Comparison of ENCODE assay signal across 18 mouse cellular contexts in the genomic region with DNA sequence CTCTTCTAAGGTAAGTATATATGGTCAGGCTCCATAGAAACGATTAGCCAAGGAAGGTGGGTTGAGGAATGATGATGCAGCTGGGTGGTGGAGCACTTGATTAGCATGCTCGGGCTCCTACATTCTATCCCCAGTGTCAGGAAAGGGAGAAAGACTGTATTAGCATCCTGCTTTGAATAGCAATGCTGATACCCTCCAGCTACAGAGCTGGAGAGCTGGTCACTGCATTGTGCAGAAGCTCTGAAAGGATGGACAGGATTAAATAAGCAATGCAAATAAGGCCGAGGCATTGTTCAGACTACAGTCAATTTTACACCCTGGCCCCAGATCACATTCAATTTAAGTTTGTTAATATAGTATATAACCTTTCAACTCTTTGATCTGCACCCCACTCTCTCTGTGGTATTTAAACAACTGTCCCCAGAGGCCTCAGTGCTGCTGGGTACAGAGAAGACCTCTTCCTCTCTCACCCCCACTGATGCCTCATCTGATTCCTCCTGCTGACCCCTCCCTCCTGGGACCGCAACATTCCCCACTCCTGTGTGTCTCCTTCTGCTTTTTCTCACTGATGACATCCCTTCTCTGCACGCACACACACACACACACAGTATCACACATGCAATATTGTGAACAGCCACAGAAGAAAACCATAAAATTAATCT. TPM values are rescaled to one million over a fixed set of nuclear protein-coding genes. Genes with fewer than 3 reads are reported as not detected.
"Had no signal": no experiment of that assay in that cellular context is flagged by ENCODE, and none has a peak within 500 bp of the region (broad histone marks: within the 10 kb centered on the region; RNA-seq: fewer than 3 reads in every experiment).

No protein-coding gene starts in this region.

- H3K9ac ChIP-seq: limb, embryonic 15.5 days; liver, embryonic 13.5 days; liver, postnatal 0 days; lung, embryonic 15.5 days; neural tube, embryonic 12.5 days had no signal

- H3K4me2 ChIP-seq: limb, embryonic 15.5 days; liver, embryonic 13.5 days; lung, embryonic 15.5 days; neural tube, embryonic 12.5 days had no signal

- H3K9me3 ChIP-seq: limb, embryonic 15.5 days; liver, embryonic 13.5 days; lung, embryonic 15.5 days; megakaryocyte, embryonic 14.5 days; neural tube, embryonic 12.5 days had no signal

- DNase-seq: kidney, adult 18-20 months; kidney, postnatal 10 days; liver, embryonic 13.5 days; liver, postnatal 0 days; lung, postnatal 14 days; right cerebral cortex, postnatal 4 days; spleen, adult 18-20 months; thymus, adult 2 months; thymus, postnatal 25 days had no signal

- H3K27ac ChIP-seq: left cerebral cortex, adult 2 months; limb, embryonic 15.5 days; liver, embryonic 13.5 days; lung, embryonic 15.5 days; macrophage; neural tube, embryonic 12.5 days had no signal

- H3K36me3 ChIP-seq: limb, embryonic 15.5 days; liver, embryonic 13.5 days; lung, embryonic 15.5 days; neural tube, embryonic 12.5 days had no signal

- H3K27me3 ChIP-seq: limb, embryonic 15.5 days; liver, embryonic 13.5 days; lung, embryonic 15.5 days; megakaryocyte, embryonic 14.5 days; neural tube, embryonic 12.5 days had no signal

- H3K4me1 ChIP-seq: limb, embryonic 15.5 days; liver, embryonic 13.5 days; lung, embryonic 15.5 days; megakaryocyte, embryonic 14.5 days; neural tube, embryonic 12.5 days had no signal

- H3K4me3 ChIP-seq: left cerebral cortex, adult 2 months; limb, embryonic 15.5 days; liver, embryonic 13.5 days; lung, embryonic 15.5 days; megakaryocyte, embryonic 14.5 days; neural tube, embryonic 12.5 days had no signal

- ATAC-seq: liver, postnatal 0 days had no signal

RNA-seq across cellular contexts. Expression of gene Aox4, which starts 21.6 kb away (rescaled TPM):
- total RNA-seq: monocyte, adult 5-6 weeks; neutrophil, adult 5-6 weeks had no signal
- polyA plus RNA-seq: large intestine, adult 2 months; liver, postnatal 0 days; macrophage had no signal
